Mouse (Mus musculus) ES-Bruce4 (cell line): Measurements from ENCODE around the gene Prom2.

Experiments
- CTCF ChIP-seq: IDR thresholded peaks from one replicate; pipeline ENCODE4 v1.8.1; 2011; ENCODE audit warnings: low read depth, low read length
- EP300 ChIP-seq: IDR thresholded peaks from 2 replicates; pipeline ENCODE4 v1.6.1; 2011; ENCODE audit warnings: low read depth, low read length; ENCODE audit not compliant: insufficient read depth
- POLR2A ChIP-seq: IDR thresholded peaks from one replicate; pipeline ENCODE4 v1.8.1; 2011; ENCODE audit warnings: low read length; ENCODE audit not compliant: insufficient read depth

DNA sequence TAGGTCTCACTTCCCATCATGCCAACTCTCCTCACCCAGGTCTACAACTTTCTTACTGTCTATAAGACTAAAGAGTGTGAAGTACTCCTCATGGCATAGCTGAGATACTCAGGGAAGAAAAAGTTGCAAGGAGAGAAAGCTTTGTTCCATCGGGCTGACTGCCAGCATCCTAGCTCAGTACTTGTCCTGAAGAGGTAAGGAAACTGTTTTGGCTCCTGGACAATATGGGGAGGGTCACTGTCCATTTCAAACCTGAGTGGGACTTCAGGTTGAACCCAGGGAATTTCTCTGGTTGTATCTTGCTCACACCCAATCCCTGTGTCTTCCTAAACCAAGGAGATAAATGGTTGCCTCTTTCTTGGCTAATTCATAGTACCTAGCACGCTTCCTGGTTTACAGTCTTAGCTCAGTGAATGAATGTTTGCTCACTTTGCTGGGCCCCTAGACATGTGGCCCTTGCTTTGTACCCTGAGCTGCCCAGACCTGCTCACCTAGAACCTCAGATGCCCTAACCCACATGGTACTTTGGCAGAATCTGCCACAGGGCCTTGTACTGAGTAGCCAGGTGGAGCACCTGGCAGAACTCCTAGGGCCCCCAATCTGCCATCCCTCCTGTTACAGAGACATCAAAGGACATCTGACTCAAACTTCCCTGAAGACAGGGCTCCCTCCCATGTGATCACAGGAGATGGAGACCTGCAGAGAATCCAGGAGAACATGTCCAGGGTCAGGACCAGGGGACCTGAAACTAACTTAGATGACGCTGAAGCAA is 16.1 kb downstream of the Prom2 start:
- no peak for TF ChIP-seq POLR2A
- TF ChIP-seq CTCF = no peak
- TF ChIP-seq EP300 = no peak
